Mouse (Mus musculus) midbrain, embryonic 13.5 days (tissue): ENCODE measurements around the gene Nkx3-2. TPM values are rescaled to one million over a fixed set of nuclear protein-coding genes. Genes with fewer than 3 reads are reported as not detected.

ENCODE experiments used
- ATAC-seq: fragments of 200-750 bp; cut with Nextera tagmentation; 2 replicates; pipeline ENCODE4 v1.8.0; 2017; ENCODE audit warnings: mild to moderate bottlenecking, moderate TSS enrichment, moderate library complexity
- H3K27ac ChIP-seq: fragments of 300-500 bp; sonication (generic); 2 replicates; pipeline ENCODE4 v1.5.1; 2015; ENCODE audit warnings: inconsistent platforms, mild to moderate bottlenecking, moderate library complexity
- H3K27me3 ChIP-seq: fragments of 300-500 bp; sonication (generic); 2 replicates; pipeline ENCODE4 v1.6.1; 2015; ENCODE audit warnings: mild to moderate bottlenecking, inconsistent platforms
- H3K36me3 ChIP-seq: fragments of 300-500 bp; sonication (generic); 2 replicates; pipeline ENCODE4 v1.6.1; 2015; ENCODE audit warnings: mild to moderate bottlenecking, inconsistent platforms
- H3K4me1 ChIP-seq: fragments of 300-500 bp; sonication (generic); replicated peaks from 2 replicates; pipeline ENCODE4 v1.6.1; 2015; ENCODE audit warnings: inconsistent platforms
- H3K4me2 ChIP-seq: fragments of 300-500 bp; sonication (generic); replicated peaks from 2 replicates; pipeline ENCODE4 v1.6.1; 2015; ENCODE audit warnings: moderate library complexity, mild to moderate bottlenecking, inconsistent platforms
- H3K4me3 ChIP-seq: fragments of 300-500 bp; sonication (generic); replicated peaks from 2 replicates; pipeline ENCODE4 v1.5.1; 2015; ENCODE audit warnings: mild to moderate bottlenecking, inconsistent platforms
- H3K9ac ChIP-seq: fragments of 300-500 bp; sonication (generic); replicated peaks from 2 replicates; pipeline ENCODE4 v1.6.1; 2015; ENCODE audit warnings: mild to moderate bottlenecking, inconsistent platforms
- H3K9me3 ChIP-seq: fragments of 300-500 bp; sonication (generic); 2 replicates; pipeline ENCODE4 v1.6.1; 2016; ENCODE audit warnings: mild to moderate bottlenecking, inconsistent platforms
- WGBS: fragments of 180-500 bp; shearing (Covaris S2); methylation state at CpG from one replicate; pipeline ENCODE4 v1.1.7; 2015; 5-methylcytosine and 5-hydroxymethylcytosine counted together
- polyA plus RNA-seq: library from polyadenylated mRNA; unstranded; fragments of >200 nt; fragmentation: Nextera tagmentation; extraction: Ambion mirVana; gene quantifications from 2 replicates; pipeline ENCODE4 v1.2.1, GENCODE M21; 2015

The Nkx3-2 gene
- polyA plus RNA-seq, 1 experiment from 2014 or later = not detected

DNA sequence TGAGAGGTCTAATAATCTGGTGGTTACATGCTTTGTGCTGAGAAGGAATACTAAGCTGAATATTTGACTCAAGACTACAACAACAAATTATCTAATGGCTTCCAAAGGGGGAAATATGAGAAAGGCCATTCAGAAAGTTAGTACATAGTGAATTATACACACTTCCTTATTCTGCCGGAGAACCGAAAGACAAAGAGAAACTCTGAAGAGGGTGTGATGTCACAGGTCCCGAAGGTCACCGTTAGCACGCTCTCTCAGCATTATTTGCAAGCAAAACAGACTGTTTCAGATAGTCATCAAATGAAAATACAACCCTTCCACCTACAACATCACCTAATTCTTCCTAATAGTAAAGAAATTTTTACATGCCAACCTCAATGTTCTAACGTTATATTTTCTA, 25.5 kb downstream of the Nkx3-2 start:
- no peak for ATAC-seq
- Histone ChIP-seq H3K36me3 (no peaks in the 10 kb centered on the region), H3K4me2 (no peak overlapping the region), H3K9ac (no peak overlapping the region), H3K9me3 (no peaks in the 10 kb centered on the region), H3K4me1 (no peaks in the 10 kb centered on the region), H3K4me3 (no peak overlapping the region), H3K27ac (no peak overlapping the region), H3K27me3 (peaks cover 14% of the 10 kb centered on the region)
- 76% methylated on average over 6 of the region's 6 CpGs for WGBS

DNA sequence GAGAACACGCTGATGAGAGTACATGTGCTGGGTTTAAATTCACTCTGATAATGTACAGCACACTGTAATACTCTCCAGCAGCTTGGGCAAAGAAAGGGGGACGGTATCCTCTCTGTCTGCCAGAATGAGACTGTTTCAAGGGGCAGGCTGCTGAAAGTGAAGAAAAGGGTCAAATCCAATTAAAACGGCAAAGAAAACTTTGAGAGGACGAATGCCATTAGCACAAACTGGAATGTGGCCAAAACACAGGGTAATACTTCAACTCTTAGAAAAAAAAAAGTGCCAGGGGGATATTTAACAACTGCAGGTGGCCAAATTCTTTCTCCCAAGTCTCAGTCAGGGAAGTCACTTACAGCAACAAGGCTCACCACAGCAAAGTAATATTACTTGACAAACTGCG, 27.3 kb downstream of the Nkx3-2 start:
- ATAC-seq = no peak
- no peaks in the 10 kb centered on the region for H3K9me3 ChIP-seq

DNA sequence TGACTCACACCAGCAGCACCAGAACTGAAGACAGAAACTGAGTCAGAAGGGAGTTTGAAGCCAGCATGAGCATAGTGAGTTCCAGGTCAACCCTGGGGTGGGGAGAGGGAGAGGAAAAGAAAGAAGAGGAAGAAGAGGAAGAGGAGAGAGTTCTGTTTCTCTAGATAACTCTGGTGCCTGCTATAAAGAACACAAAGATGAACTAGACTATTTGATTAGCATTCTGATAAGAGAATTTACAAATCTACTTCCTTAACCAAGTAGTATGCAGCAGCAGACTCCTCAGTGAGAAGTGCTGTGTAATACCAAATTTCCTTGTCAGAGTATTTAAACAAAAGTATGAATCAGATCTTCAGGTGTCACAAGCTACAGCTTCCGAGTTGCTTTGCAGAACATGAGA, 37.3 kb downstream of the Nkx3-2 start:
- Histone ChIP-seq H3K4me2 (no peak overlapping the region), H3K36me3 (no peaks in the 10 kb centered on the region), H3K27me3 (no peaks in the 10 kb centered on the region), H3K4me1 (0 out of 2 replicates have a peak, but pooled peaks cover 2% of the 10 kb centered on the region), H3K9ac (no peak overlapping the region), H3K4me3 (no peak overlapping the region), H3K9me3 (no peaks in the 10 kb centered on the region), H3K27ac (no peak overlapping the region)
- 83% methylated on average over 1 of the region's 1 CpGs for WGBS
- ATAC-seq = no peak

More for the DNA sequence above, 27.3 kb downstream of the Nkx3-2 start:
- no peaks in the 10 kb centered on the region for H3K4me1 ChIP-seq
- no peaks in the 10 kb centered on the region for H3K27me3 ChIP-seq
- WGBS = 53% methylated on average over 5 of the region's 5 CpGs
- no peak overlapping the region for H3K9ac ChIP-seq
- no peaks in the 10 kb centered on the region for H3K36me3 ChIP-seq
- H3K4me3 ChIP-seq = no peak overlapping the region
- no peak overlapping the region for H3K27ac ChIP-seq
- no peak overlapping the region for H3K4me2 ChIP-seq

DNA sequence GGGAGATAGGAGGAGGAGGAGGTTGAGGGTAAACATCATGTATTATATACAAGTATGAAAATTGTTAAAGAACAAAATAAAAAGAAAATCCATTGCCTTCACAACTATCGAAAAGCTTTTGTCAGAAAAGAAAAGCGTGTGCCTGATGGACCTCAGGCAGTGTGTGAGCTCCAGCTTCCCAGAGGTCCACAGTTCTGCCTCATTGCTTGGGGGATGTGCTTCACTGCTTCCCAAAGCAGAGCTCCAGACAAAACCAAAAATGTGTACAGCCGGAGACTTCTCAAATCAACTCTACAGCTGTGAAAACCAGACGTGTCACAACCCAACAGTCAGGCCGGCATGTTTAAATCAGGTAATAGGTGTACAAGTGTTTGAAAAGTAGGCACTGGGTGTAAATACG, 38.7 kb downstream of the Nkx3-2 start:
- H3K36me3 ChIP-seq = no peaks in the 10 kb centered on the region
- H3K27me3 ChIP-seq = no peaks in the 10 kb centered on the region
- H3K4me3 ChIP-seq = no peak overlapping the region

More for the DNA sequence above, 38.7 kb downstream of the Nkx3-2 start:
- Histone ChIP-seq H3K4me1 (0 out of 2 replicates have a peak, but pooled peaks cover 2% of the 10 kb centered on the region), H3K27ac (no peak overlapping the region), H3K4me2 (no peak overlapping the region), H3K9ac (no peak overlapping the region), H3K9me3 (no peaks in the 10 kb centered on the region)
- no peak for ATAC-seq
- 59% methylated on average over 6 of the region's 6 CpGs for WGBS

Other genes starting within 250 kb of the Nkx3-2 start
- gene Rab28, start 56.3 kb downstream of the Nkx3-2 start, polyA plus RNA-seq = 80.3 and 83.8 TPM in 2 replicates
- 29.9 and 31.8 TPM in 2 replicates for gene Bod1l, start 79.8 kb upstream of the Nkx3-2 start, polyA plus RNA-seq